Mouse (Mus musculus) megakaryocyte, embryonic 14.5 days (primary cell): Measurements from ENCODE around the gene Atp5d. TPM values are rescaled to one million over a fixed set of nuclear protein-coding genes. Genes with fewer than 3 reads are reported as not detected.

Source experiments
- H3K27me3 ChIP-seq: replicated peaks from 2 replicates; pipeline ENCODE3; 2012; ENCODE audit warnings: inconsistent platforms
- H3K36me3 ChIP-seq: replicated peaks from 2 replicates; pipeline ENCODE3; 2012; ENCODE audit warnings: low read length, inconsistent platforms, mixed read lengths
- H3K4me1 ChIP-seq: 2 replicates; pipeline ENCODE4 v1.6.1; 2012; ENCODE audit warnings: inconsistent platforms
- H3K4me3 ChIP-seq: replicated peaks from 2 replicates; pipeline ENCODE3; 2012; ENCODE audit warnings: moderate library complexity, mild to moderate bottlenecking, inconsistent platforms
- H3K9me3 ChIP-seq: 2 replicates; pipeline ENCODE4 v1.6.1; 2012; ENCODE audit warnings: inconsistent platforms
- FLI1 ChIP-seq: IDR thresholded peaks from 2 replicates; pipeline ENCODE4 v1.6.1; 2012; ENCODE audit warnings: low read length, inconsistent platforms, mixed read lengths
- GATA1 ChIP-seq: IDR thresholded peaks from 3 replicates; pipeline ENCODE4 v1.6.1; 2012; ENCODE audit warnings: mixed read lengths, low read length, inconsistent platforms, borderline replicate concordance
- polyA plus RNA-seq: library from polyadenylated mRNA; stranded (reverse); fragments of >175 nt; gene quantifications from 2 replicates; pipeline ENCODE4 v1.2.3, GENCODE M21; 2012; ENCODE audit warnings: low replicate concordance; ENCODE audit not compliant: insufficient read depth

Gene Atp5d
- polyA plus RNA-seq, 1 experiment = 1,192 TPM

DNA sequence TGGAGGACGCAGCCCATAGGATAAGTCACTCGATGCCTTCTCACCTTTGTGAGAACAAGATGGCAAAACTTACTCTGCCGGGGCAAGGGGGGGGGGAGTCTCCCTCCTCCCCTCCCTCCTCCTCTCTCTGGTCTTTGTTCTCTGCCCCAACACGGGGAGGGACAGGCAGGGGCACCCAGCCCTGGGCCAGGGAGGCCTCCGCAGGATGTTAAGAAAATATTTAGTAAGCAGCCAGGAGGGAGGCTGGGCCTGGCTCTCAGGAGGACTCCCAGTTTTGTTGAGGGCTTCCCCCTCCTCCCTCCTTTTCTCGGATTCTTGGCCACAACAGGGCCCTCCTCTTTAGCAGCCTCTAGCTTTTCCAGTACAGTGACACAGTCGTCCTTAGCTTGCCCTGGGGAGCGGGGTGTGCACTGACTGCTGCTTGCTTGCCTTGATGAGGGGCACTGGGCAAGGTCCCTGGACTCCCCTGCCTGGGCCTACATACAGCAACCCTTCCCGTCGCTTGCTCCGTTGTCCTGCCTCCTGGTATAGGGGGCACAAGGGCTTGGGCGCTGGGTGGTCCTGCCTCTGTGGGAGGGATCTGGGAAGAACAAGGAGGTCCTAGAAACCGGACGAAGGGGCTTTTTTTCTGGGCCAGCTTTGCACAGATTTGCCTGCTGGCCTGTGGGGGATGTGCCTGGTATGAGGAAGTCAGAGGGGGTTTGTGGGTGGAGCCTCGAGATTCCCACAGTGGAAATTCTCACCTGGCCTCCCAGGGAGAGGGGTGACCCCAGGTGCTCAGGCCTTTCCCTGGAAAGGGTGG lies 13.8 kb downstream of the Atp5d start:
- Histone ChIP-seq H3K4me3 (peak overlapping the region; percentile 99), H3K4me1 (peaks cover 72% of the 10 kb centered on the region), H3K36me3 (peaks cover 76% of the 10 kb centered on the region)

DNA sequence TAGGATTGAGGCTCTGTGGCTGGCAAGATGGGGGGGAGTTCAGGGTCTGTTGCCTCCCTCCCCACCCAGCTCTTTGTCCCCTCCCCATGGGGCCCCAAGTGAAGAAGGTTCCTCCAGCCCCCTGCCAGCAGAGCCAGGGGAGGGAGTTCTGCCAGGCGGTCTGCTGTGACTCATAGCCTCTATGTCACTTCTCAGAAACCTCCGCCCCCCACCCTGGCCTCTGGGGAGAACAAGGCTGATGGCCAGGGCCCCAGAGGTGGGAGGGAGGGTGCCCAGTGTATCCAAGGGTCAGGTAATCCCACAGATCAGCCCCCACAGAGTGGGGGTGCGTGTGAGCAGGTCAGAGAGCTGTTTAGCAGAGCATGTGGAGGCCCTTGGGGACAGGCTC lies 14.4 kb downstream of the Atp5d start:
- Histone ChIP-seq H3K4me1 (peaks cover 72% of the 10 kb centered on the region), H3K27me3 (no peaks in the 10 kb centered on the region), H3K4me3 (peak overlapping the region; percentile 99), H3K36me3 (peaks cover 80% of the 10 kb centered on the region), H3K9me3 (no peaks in the 10 kb centered on the region)
- TF ChIP-seq FLI1 = no peak

More for the DNA sequence above, 13.8 kb downstream of the Atp5d start:
- H3K27me3 ChIP-seq = no peaks in the 10 kb centered on the region
- no peaks in the 10 kb centered on the region for H3K9me3 ChIP-seq
- TF ChIP-seq FLI1 (no peak), GATA1 (no peak)

DNA sequence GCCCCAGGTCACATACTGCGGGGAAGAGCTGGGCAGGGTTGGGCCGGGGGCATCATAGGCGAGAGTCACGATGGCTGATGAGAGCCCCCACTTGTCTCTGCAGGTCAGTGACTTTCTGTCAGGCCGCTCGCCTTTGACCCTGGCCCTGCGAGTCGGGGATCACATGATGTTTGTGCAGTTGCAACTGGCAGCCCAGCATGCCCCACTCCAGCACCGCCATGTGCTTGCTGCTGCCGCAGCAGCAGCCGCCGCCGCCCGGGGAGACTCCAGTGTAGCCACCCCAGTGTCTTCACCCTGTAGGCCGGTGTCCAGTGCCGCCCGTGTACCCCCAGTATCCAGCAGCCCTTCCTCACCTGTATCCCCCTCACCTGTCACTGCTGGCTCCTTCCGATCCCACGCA lies 15.3 kb downstream of the Atp5d start:
- no peaks in the 10 kb centered on the region for H3K9me3 ChIP-seq
- no peak overlapping the region for H3K4me3 ChIP-seq
- H3K4me1 ChIP-seq = peaks cover 77% of the 10 kb centered on the region
- no peaks in the 10 kb centered on the region for H3K27me3 ChIP-seq
- peaks cover 80% of the 10 kb centered on the region for H3K36me3 ChIP-seq
- no peak for TF ChIP-seq GATA1
- TF ChIP-seq FLI1 = no peak

DNA sequence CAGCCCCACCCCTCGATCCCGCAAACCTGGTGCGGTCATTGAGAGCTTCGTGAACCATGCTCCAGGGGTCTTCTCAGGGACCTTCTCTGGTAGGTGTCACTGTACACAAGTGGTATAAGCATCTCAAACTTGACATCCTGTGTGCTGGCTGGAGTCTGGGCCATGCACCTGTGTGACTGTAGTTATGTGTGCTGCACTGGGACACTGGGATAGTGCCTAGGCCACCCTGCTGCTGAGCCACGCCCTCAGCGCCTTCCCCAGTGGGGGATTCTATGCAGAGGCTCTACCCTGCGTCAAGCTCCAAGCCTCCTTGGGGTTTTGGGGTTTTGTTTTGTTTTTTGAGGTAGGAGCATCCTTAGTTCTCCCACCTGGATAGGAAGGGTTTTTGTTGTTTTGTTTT lies 16.0 kb downstream of the Atp5d start:
- Histone ChIP-seq H3K9me3 (no peaks in the 10 kb centered on the region), H3K36me3 (peaks cover 80% of the 10 kb centered on the region), H3K4me1 (peaks cover 84% of the 10 kb centered on the region), H3K4me3 (peak overlapping the region; percentile 29), H3K27me3 (no peaks in the 10 kb centered on the region)
- TF ChIP-seq FLI1 = no peak
- TF ChIP-seq GATA1 = no peak

DNA sequence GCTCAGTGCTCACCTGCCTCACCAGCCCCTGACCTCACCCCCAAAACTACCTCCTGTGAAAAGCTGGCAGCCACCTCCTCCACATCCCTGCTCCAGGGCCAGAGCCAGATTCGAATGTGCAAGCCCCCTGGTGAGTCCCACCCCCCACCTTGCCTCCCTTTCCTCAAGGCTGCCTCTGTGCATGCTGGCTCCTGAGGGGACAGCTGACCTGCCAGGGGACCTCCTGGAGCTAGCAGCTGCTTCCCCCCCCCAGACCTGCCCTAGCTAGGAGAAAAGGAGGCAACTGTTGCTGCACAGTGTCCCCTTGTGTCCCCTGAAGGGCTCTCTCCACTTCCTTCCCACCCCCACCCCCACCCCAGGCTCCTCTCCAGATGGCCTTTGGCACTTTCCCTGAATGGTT lies 16.8 kb downstream of the Atp5d start:
- Histone ChIP-seq H3K9me3 (no peaks in the 10 kb centered on the region), H3K27me3 (no peaks in the 10 kb centered on the region), H3K36me3 (peaks cover 74% of the 10 kb centered on the region), H3K4me3 (peak overlapping the region; percentile 60), H3K4me1 (peaks cover 90% of the 10 kb centered on the region)
- TF ChIP-seq FLI1 = no peak
- TF ChIP-seq GATA1 = no peak

DNA sequence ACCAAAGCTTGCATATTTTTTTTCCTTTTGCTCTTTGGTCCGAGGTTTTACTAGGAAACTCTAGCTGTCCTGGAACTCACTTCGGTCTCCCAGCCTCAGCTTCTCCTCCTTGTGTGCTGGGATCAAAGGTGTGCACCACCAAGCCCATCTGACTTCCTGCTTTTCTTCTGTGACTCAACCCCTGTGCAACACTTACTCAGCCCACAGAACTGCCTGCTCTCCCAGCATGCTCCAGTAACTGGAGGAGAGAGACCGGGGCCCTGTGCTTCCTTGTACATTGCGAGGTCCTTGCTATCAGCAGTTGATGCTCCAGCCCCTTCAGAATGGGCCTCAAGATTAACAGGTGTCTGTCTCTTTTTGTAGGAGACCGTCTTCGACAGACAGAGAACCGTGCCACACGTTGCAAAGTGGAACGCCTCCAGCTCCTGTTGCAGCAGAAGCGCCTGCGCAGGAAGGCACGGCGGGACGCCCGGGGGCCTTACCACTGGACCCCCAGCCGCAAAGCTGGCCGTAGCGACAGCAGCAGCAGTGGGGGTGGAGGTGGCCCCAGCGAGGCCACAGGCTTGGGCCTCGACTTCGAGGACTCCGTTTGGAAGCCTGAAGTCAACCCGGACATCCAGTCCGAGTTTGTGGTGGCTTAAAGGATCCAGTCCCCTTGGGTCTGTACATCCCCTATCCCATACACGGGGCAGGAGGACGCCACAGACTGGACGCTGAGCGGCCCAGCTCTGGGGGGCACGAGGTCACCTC lies 17.7 kb downstream of the Atp5d start:
- Histone ChIP-seq H3K4me3 (peak overlapping the region; percentile 42), H3K36me3 (peaks cover 65% of the 10 kb centered on the region), H3K27me3 (no peaks in the 10 kb centered on the region), H3K4me1 (peaks cover 97% of the 10 kb centered on the region), H3K9me3 (no peaks in the 10 kb centered on the region)
- TF ChIP-seq GATA1 (no peak), FLI1 (no peak)

DNA sequence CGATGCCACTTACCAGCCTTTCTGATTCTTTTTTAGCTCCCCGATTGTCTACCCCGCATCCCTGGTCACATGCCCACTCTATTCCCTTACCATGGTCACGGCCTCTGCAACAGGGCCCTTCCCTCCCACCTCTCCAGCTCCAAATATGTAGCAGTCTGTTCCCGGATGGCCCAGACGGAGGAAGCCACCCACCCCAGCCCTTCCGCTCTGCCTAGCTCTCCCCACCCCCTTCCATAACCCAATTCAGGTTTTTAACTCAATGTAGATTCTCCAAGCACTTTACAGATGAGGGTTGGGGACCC lies 18.3 kb downstream of the Atp5d start:
- H3K27me3 ChIP-seq = no peaks in the 10 kb centered on the region
- peaks cover 60% of the 10 kb centered on the region for H3K36me3 ChIP-seq
- peak overlapping the region; percentile 42 for H3K4me3 ChIP-seq
- H3K9me3 ChIP-seq = no peaks in the 10 kb centered on the region
- TF ChIP-seq FLI1 (no peak), GATA1 (no peak)
- H3K4me1 ChIP-seq = peaks cover 97% of the 10 kb centered on the region

DNA sequence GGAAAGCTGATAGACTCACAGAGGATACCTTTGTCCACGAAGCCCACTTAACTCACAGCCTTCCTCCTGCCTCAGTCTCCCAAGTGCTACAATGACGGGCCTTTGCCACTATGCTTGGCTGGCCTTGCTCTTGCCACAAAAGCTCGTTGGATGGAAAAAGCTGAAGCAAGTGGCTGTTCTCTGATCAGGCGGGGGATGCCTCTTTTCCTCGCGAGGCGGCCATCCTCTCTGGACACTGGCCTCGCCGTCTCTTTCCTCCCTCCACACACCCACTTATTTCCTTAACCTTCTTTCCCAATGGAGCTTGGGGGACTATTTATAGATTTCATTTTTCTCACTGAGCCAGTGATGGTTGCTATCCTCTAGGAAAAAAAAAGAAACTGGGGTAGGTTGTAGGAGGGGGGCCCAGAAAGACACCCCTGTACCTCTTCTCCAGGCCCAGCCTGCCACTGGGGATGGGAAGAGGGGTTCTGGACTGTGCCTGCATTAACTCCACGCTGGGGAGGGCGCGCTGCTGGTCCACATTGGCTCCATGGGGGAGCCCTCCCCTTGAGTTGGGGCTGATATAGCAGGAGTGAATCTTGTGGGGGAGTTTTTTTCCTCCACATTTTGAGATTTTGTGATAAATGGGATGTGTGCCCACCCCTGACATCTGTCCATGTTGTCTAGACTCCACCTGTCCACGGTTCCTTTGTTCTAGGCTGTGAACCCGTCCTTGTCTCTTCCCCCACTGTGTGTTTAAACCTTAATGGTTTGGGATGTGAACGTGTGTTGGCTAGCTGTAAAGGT lies 18.9 kb downstream of the Atp5d start:
- H3K4me1 ChIP-seq = peaks cover 97% of the 10 kb centered on the region
- no peaks in the 10 kb centered on the region for H3K9me3 ChIP-seq
- TF ChIP-seq FLI1 (no peak), GATA1 (no peak)
- peak overlapping the region; percentile 33 for H3K4me3 ChIP-seq
- H3K27me3 ChIP-seq = no peaks in the 10 kb centered on the region
- peaks cover 54% of the 10 kb centered on the region for H3K36me3 ChIP-seq

DNA sequence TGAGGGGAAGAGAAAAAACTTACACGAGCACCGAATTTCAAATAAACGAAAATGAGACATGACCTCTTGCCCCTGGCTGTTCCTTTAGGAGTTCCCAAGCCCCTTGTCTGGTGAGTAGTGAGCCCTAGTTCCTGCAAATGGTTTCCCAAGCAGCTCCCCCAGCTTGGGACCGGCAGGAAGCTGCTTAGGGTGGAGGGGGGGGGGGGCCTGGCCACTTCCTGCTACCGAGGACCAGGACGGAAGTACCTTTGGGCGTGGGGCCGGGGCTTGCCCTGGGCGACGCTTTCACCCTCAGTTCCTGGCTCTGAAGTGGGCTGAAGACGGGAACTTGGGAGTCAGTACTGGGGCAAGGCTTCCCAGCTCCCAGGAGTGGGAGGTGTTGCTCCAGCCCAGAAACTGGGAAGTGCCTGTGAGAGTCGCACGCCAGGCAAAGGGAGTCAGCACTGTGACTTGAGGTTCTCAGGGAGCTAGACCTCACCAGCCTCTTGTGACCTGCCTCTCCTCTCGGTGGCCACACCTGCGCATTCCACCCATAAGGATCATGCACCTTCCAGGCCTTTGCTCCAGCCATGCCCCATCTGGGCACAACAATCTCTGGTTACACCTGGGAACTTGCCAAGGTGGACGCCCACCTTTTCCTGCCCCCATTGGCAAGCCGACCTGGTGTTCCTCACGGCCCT lies 20.0 kb downstream of the Atp5d start:
- Histone ChIP-seq H3K9me3 (no peaks in the 10 kb centered on the region), H3K4me1 (peaks cover 97% of the 10 kb centered on the region), H3K27me3 (no peaks in the 10 kb centered on the region), H3K36me3 (peaks cover 46% of the 10 kb centered on the region), H3K4me3 (peak overlapping the region; percentile 95)
- no peak for TF ChIP-seq GATA1
- TF ChIP-seq FLI1 = no peak
